Mouse (Mus musculus) forebrain, embryonic 16.5 days (tissue): ENCODE measurements at regions not wholly inside any gene's neighbourhood (a gene's known extent, or its start where the extent isn't known, plus 50 kb on each side); places are given as distances from the start of the nearest gene placed in this dataset.
A peak's percentile ranks its signal among the peaks of the same experiment; 100 is the strongest.

Experiments used
- ATAC-seq: fragments of 200-750 bp; cut with Nextera tagmentation; 2 replicates; pipeline ENCODE4 v1.8.0; 2017; ENCODE audit warnings: mild to moderate bottlenecking, moderate library complexity
- H3K27ac ChIP-seq: fragments of 300-500 bp; sonication (generic); 2 replicates; pipeline ENCODE4 v1.5.1; 2014; ENCODE audit warnings: low read length, control low read depth
- H3K27me3 ChIP-seq: fragments of 300-500 bp; sonication (generic); replicated peaks from 2 replicates; pipeline ENCODE4 v1.6.1; 2014; ENCODE audit warnings: low read length; ENCODE audit not compliant: control insufficient read depth, insufficient read depth
- H3K36me3 ChIP-seq: fragments of 300-500 bp; sonication (generic); 2 replicates; pipeline ENCODE4 v1.6.1; 2014; ENCODE audit not compliant: control insufficient read depth, insufficient read depth
- H3K4me1 ChIP-seq: fragments of 300-500 bp; sonication (generic); replicated peaks from 2 replicates; pipeline ENCODE4 v1.6.1; 2014; ENCODE audit warnings: low read length; ENCODE audit not compliant: control insufficient read depth, insufficient read depth
- H3K4me2 ChIP-seq: fragments of 300-500 bp; sonication (generic); 2 replicates; pipeline ENCODE4 v1.6.1; 2014; ENCODE audit warnings: mild to moderate bottlenecking, low read length, control low read depth
- H3K4me3 ChIP-seq: fragments of 300-500 bp; sonication (generic); replicated peaks from 2 replicates; pipeline ENCODE4 v1.5.1; 2014; ENCODE audit warnings: mild to moderate bottlenecking, low read length, control low read depth
- H3K9ac ChIP-seq: fragments of 300-500 bp; sonication (generic); replicated peaks from 2 replicates; pipeline ENCODE4 v1.6.1; 2014; ENCODE audit warnings: low read depth, low read length, control low read depth
- H3K9me3 ChIP-seq: fragments of 300-500 bp; sonication (generic); 2 replicates; pipeline ENCODE4 v1.6.1; 2016; ENCODE audit warnings: low read length; ENCODE audit not compliant: control insufficient read depth
- WGBS: fragments of 180-500 bp; shearing (Covaris S2); extraction: QIAGEN DNeasy Blood & Tissue Kit; methylation state at CpG from one replicate; pipeline ENCODE4 v1.1.7; 2014; 5-methylcytosine and 5-hydroxymethylcytosine counted together

- Histone ChIP-seq H3K27me3 (no peaks in the 10 kb centered on the region; the same call in 1 of the 2 replicates), H3K36me3 (no peaks in the 10 kb centered on the region), H3K9ac (no peak overlapping the region), H3K27ac (no peak overlapping the region), H3K4me3 (no peak overlapping the region), H3K4me1 (peaks cover 19% of the 10 kb centered on the region), H3K9me3 (no peaks in the 10 kb centered on the region), H3K4me2 (peak overlapping the region; percentile 23; the same call in 1 of the 2 replicates)
- no peak for ATAC-seq
- 90% methylated on average over 5 of the region's 5 CpGs for WGBS
These were observed 91.7 kb upstream of the Vps8 start for GRCm38 (mm10) chr16:21331229-21331628.

DNA sequence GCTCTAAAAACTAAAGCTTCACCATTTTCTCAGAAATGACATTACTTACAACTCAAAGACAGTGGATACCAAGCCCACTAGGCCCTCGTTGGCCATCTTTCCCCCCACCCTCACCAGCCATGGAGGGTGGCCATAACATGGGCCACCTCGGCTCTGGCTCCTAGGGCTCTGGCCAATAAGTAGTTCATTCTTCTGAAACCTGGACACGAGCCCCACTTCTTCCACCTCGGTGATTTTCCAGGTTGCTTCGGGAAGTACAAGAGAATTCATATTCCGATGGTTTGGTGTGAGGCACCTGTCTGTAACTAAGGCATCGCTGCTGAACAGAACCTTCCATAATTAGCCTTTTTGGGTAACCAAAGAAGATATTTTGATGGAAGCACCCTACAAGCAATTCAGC, 90.5 kb upstream of the Vps8 start:
- peak overlapping the region; percentile 78 for H3K4me3 ChIP-seq
- no peaks in the 10 kb centered on the region for H3K36me3 ChIP-seq
- peak overlapping the region; percentile 85 for H3K9ac ChIP-seq
- ATAC-seq = no peak
- 44% methylated on average over 7 of the region's 7 CpGs for WGBS
- peak overlapping the region; percentile 97 for H3K27ac ChIP-seq
- H3K9me3 ChIP-seq = no peaks in the 10 kb centered on the region
- no peaks in the 10 kb centered on the region; the same call in 1 of the 2 replicates for H3K27me3 ChIP-seq
- peak overlapping the region; percentile 69 for H3K4me2 ChIP-seq
- H3K4me1 ChIP-seq = peaks cover 19% of the 10 kb centered on the region

DNA sequence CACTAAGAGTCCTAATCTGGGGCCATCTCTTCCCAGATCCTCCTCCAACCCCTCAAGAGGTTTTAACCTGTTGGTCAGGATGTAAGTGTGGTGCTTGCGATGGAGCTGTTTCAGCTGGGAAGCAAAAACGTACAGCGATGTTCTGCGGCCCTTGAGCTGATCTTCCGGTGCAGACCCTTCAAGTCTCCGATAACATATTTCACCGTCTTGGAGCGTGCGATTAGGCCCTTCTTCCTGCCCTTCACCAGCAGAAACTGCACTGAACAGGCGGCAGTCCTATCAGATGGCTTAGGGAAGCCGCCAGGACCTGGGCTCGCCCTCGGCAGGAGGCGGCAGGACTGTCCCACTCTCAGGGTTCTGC, 90.1 kb upstream of the Vps8 start:
- ATAC-seq = no peak
- Histone ChIP-seq H3K27ac (peak overlapping the region; percentile 97), H3K36me3 (no peaks in the 10 kb centered on the region), H3K4me2 (peak overlapping the region; percentile 69), H3K4me3 (peak overlapping the region; percentile 78), H3K27me3 (peaks cover 1% of the 10 kb centered on the region; the same call in 1 of the 2 replicates), H3K9ac (peak overlapping the region; percentile 85), H3K9me3 (no peaks in the 10 kb centered on the region), H3K4me1 (peaks cover 19% of the 10 kb centered on the region)
- 1% methylated on average over 14 of the region's 14 CpGs for WGBS

GRCm38 (mm10) chr16:21333223-21333951, 89.5 kb upstream of the Vps8 start:
- ATAC-seq = peak; percentile 95

DNA sequence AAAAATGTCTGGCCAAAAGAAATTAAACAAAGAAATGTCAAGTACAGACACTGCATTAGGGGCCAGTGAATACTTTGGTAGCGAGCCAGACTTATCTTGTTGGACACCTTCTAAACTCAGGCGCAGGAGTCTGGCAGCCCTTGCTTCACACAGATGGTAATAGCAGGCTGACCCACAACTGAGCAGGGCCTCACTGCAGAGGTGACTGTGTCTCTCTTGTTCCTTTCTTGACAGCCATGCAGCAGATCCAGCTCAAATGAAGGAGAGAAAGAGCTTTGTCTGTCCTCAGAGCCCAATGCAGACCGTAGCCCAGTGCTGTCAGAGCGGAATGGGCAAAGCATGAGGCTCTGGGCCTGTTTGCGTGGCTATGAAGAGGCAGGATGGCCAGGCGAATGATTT, 83.9 kb upstream of the Vps8 start:
- peaks cover 9% of the 10 kb centered on the region; the same call in 1 of the 2 replicates for H3K27me3 ChIP-seq
- no peak overlapping the region for H3K4me3 ChIP-seq
- WGBS = 12% methylated on average over 6 of the region's 6 CpGs
- H3K4me1 ChIP-seq = peaks cover 20% of the 10 kb centered on the region
- no peaks in the 10 kb centered on the region for H3K9me3 ChIP-seq
- H3K4me2 ChIP-seq = no peak overlapping the region
- peak; percentile 19 for ATAC-seq
- H3K9ac ChIP-seq = no peak overlapping the region
- no peaks in the 10 kb centered on the region for H3K36me3 ChIP-seq
- peak overlapping the region; percentile 88 for H3K27ac ChIP-seq

More at GRCm38 (mm10) chr16:21333223-21333951, 89.5 kb upstream of the Vps8 start:
- H3K36me3 ChIP-seq = no peaks in the 10 kb centered on the region
- peak overlapping the region; percentile 78 for H3K4me3 ChIP-seq
- peaks cover 19% of the 10 kb centered on the region for H3K4me1 ChIP-seq
- WGBS = 1% methylated on average over 44 of the region's 44 CpGs
- peaks cover 3% of the 10 kb centered on the region; the same call in 1 of the 2 replicates for H3K27me3 ChIP-seq
- H3K4me2 ChIP-seq = peak overlapping the region; percentile 69
- no peaks in the 10 kb centered on the region for H3K9me3 ChIP-seq
- H3K9ac ChIP-seq = peak overlapping the region; percentile 85
- peak overlapping the region; percentile 97 for H3K27ac ChIP-seq

DNA sequence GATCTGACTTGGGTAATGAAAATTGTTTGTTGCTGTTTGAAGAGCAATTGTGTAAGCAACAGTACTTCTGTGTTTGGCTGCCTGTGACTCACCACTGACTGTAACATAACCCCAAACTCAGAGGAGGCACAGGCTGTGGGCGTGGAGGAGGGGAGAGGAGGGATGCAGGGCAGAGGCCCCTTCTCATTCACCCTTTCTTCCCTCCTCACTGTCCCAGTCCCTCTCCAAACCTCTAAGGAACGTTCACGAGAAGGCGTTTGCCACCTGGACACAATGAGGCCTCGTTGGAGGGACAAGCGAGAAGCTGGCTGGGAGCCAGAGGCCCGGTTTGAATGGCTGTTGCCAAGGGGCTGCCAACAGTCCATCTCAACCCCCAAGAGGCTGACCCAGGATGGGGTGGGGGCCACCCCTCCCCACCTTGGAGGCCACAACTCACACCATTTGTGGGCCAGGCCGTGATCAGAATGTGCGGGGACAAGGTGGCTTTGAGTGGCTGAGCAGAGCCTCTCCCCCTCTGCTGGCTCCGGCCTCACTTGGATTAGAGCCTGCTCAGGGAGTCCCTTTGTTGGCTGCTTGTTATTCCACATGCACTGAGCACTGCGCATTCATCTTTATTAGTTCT, 83.3 kb upstream of the Vps8 start:
- Histone ChIP-seq H3K9me3 (no peaks in the 10 kb centered on the region), H3K4me3 (no peak overlapping the region), H3K27ac (peak overlapping the region; percentile 88), H3K4me2 (0 out of 2 replicates have a peak overlapping the region, but pooled peaks have one; percentile 6), H3K9ac (no peak overlapping the region; the same call in 1 of the 2 replicates), H3K36me3 (no peaks in the 10 kb centered on the region), H3K4me1 (peaks cover 17% of the 10 kb centered on the region), H3K27me3 (peaks cover 11% of the 10 kb centered on the region)
- WGBS = 2% methylated on average over 11 of the region's 11 CpGs
- peak; percentile 94 for ATAC-seq

DNA sequence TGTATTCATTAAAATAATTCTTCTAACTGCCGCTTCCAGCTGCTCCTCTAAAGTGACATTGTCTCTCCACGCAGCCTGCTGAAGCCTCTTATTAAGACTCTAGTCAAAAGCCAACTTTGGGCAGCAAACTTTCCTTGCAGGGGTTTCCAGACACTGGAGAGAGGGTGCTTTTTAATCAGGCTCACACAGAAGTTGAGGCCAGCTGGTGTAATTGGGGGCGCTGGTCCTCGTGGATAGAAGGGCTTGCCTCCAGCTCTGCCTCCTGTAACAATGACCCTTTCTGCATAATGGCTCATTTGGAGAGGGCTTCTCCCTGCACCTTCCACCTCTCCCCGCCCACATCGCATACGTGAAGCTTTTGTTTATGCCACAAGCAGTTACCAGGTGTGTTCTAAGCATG, 82.8 kb upstream of the Vps8 start:
- ATAC-seq = peak; percentile 72
- Histone ChIP-seq H3K9ac (no peak overlapping the region), H3K27me3 (peaks cover 13% of the 10 kb centered on the region), H3K36me3 (no peaks in the 10 kb centered on the region), H3K9me3 (no peaks in the 10 kb centered on the region), H3K4me2 (no peak overlapping the region), H3K27ac (peak overlapping the region; percentile 88), H3K4me1 (peaks cover 17% of the 10 kb centered on the region), H3K4me3 (no peak overlapping the region)
- WGBS = 7% methylated on average over 7 of the region's 7 CpGs

DNA sequence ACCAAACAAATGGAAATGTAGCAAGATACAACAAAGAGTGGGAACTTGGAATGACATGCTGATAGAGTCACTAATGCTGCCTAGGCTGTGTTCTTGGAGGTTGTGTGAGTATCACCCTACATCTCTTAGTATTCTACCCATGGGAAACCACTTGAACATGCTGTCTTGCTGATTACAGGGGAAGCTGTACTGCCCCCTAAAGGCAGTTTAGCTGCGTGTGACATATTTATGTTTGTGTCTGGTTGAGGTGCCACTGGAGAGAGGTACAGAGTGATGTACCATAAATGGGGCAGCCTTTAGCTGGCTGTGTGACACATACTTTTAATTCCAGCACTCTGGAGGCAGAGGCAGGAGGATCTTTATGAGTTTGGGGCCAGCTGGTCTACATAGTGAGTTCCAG, 73.0 kb upstream of the Vps8 start:
- Histone ChIP-seq H3K9me3 (no peaks in the 10 kb centered on the region), H3K9ac (no peak overlapping the region), H3K4me3 (no peak overlapping the region), H3K27ac (no peak overlapping the region), H3K36me3 (no peaks in the 10 kb centered on the region), H3K4me1 (no peaks in the 10 kb centered on the region), H3K27me3 (no peaks in the 10 kb centered on the region; the same call in 1 of the 2 replicates), H3K4me2 (no peak overlapping the region)
- no peak for ATAC-seq
- WGBS = 81% methylated on average over 1 of the region's 1 CpGs

GRCm38 (mm10) chr16:21351289-21351688, 71.6 kb upstream of the Vps8 start:
- no peak overlapping the region for H3K4me2 ChIP-seq
- no peaks in the 10 kb centered on the region for H3K4me1 ChIP-seq
- WGBS = 86% methylated on average over 3 of the region's 3 CpGs
- no peak overlapping the region for H3K9ac ChIP-seq
- no peak overlapping the region for H3K27ac ChIP-seq
- H3K9me3 ChIP-seq = no peaks in the 10 kb centered on the region
- no peak overlapping the region for H3K4me3 ChIP-seq
- no peak for ATAC-seq
- H3K27me3 ChIP-seq = no peaks in the 10 kb centered on the region; the same call in 1 of the 2 replicates
- H3K36me3 ChIP-seq = no peaks in the 10 kb centered on the region
